ENCODE assay signal across 11 mouse cellular contexts in genomic region chr2:38340626-38341200, GRCm38 (mm10). TPM values are rescaled to one million over a fixed set of nuclear protein-coding genes. Genes with fewer than 3 reads are reported as not detected.
DNase-seq lines count a peak whose midpoint lies in the region; ATAC-seq lines count a peak whose summit lies in the region.
"Had no signal": no experiment of that assay in that cellular context is flagged by ENCODE, and none has a peak within 500 bp of the region (broad histone marks: within the 10 kb centered on the region; RNA-seq: fewer than 3 reads in every experiment).

No protein-coding gene starts in this region.

- H3K9ac ChIP-seq in midbrain, embryonic 11.5 days (ENCODE audit: low read length), result peak overlapping the region; percentile 52
- H3K9ac ChIP-seq: liver, embryonic 14.5 days had no signal

- peaks cover 100% of the 10 kb centered on the region for H3K27me3 ChIP-seq in hindbrain, embryonic 10.5 days (ENCODE audit: insufficient read depth, poor library complexity, severe bottlenecking)
- peaks cover 96% of the 10 kb centered on the region for H3K27me3 ChIP-seq in midbrain, embryonic 11.5 days (ENCODE audit: control insufficient read depth, insufficient read depth, low read length)

- peak; percentile 28; the same call in 1 of the 2 replicates for ATAC-seq in midbrain, embryonic 11.5 days (ENCODE audit: low FRiP score)
- ATAC-seq in CD4-positive, CD25-positive, alpha-beta regulatory T cell, adult 4 months, result no peak
- ATAC-seq: intestine, embryonic 16.5 days had no signal

- intact Hi-C loops in heart, postnatal 25 days (cut with DNase I), result no loop called here

- peak overlapping the region; percentile 12; the same call in 1 of the 2 replicates for H3K4me2 ChIP-seq in midbrain, embryonic 11.5 days

- DNase-seq in ES-CJ7 (ENCODE audit: low read depth, low spot score), result peak; percentile 63
- peak; percentile 44 for DNase-seq in embryo, embryonic 9.5 days (ENCODE audit: extremely low spot score)
- peak; percentile 31 for DNase-seq in hindbrain, embryonic 10.5 days (ENCODE audit: low spot score)
- peak; percentile 94 for DNase-seq in midbrain, embryonic 11.5 days (ENCODE audit: low spot score, missing footprints)
- DNase-seq in heart, postnatal 25 days (ENCODE audit: low spot score), result no peak
- no peak for DNase-seq in spleen, adult 12 weeks (ENCODE audit: low spot score)
- DNase-seq in thymus, adult 18-20 months, result no peak
- DNase-seq: gastrocnemius, adult 2 months had no signal

- no peaks in the 10 kb centered on the region for H3K9me3 ChIP-seq in hindbrain, embryonic 10.5 days
- H3K9me3 ChIP-seq in midbrain, embryonic 11.5 days (ENCODE audit: control insufficient read depth, low read length), result no peaks in the 10 kb centered on the region

- no peaks in the 10 kb centered on the region for H3K36me3 ChIP-seq in hindbrain, embryonic 10.5 days
- no peaks in the 10 kb centered on the region for H3K36me3 ChIP-seq in midbrain, embryonic 11.5 days (ENCODE audit: control insufficient read depth, insufficient read depth, low read length)

- peaks cover 29% of the 10 kb centered on the region for H3K4me1 ChIP-seq in hindbrain, embryonic 10.5 days (replicated peaks)
- H3K4me1 ChIP-seq in midbrain, embryonic 11.5 days (ENCODE audit: control insufficient read depth, insufficient read depth, low read length), result peaks cover 9% of the 10 kb centered on the region; the same call in 1 of the 2 replicates

- under 1% methylated on average over 10 of the region's 10 CpGs for WGBS in hindbrain, embryonic 10.5 days
- 0% methylated on average over 10 of the region's 10 CpGs for WGBS in midbrain, embryonic 11.5 days

- H3K4me3 ChIP-seq in hindbrain, embryonic 10.5 days, result peak overlapping the region; percentile 55
- H3K4me3 ChIP-seq in midbrain, embryonic 11.5 days (ENCODE audit: low read depth, low read length), result peak overlapping the region; percentile 36

- peak overlapping the region; percentile 56; the same call in 1 of the 2 replicates for H3K27ac ChIP-seq in hindbrain, embryonic 10.5 days
- H3K27ac ChIP-seq in midbrain, embryonic 11.5 days (ENCODE audit: low read depth, low read length), result peak overlapping the region; percentile 42; the same call in 1 of the 2 replicates
- H3K27ac ChIP-seq: gastrocnemius, adult 2 months; liver, embryonic 14.5 days had no signal

RNA-seq across cellular contexts. Expression of gene Lhx2, which starts 1.6 kb away (rescaled TPM):
- polyA plus RNA-seq in hindbrain, embryonic 10.5 days (2016; fragmentation: Nextera tagmentation; extraction: Ambion mirVana), result 17.4 and 26.4 TPM in 2 replicates
- polyA plus RNA-seq in midbrain, embryonic 11.5 days (2014; fragmentation: Nextera tagmentation; extraction: Ambion mirVana), result 55.5 and 61.5 TPM in 2 replicates
- not detected for polyA plus RNA-seq in CD4-positive, CD25-positive, alpha-beta regulatory T cell, adult 4 months (2017; shearing (Covaris generic))
- total RNA-seq in heart, postnatal 25 days (2021), result under 1 TPM in 1 of 2 experiments, not detected in 1; 0.29 TPM

RNA-seq across cellular contexts. Expression of gene Dennd1a, which starts 53.5 kb away (rescaled TPM):
- polyA plus RNA-seq in hindbrain, embryonic 10.5 days (2016; fragmentation: Nextera tagmentation; extraction: Ambion mirVana), result 11.7 and 12.7 TPM in 2 replicates
- 8.6 and 8.8 TPM in 2 replicates for polyA plus RNA-seq in midbrain, embryonic 11.5 days (2014; fragmentation: Nextera tagmentation; extraction: Ambion mirVana)
- polyA plus RNA-seq in CD4-positive, CD25-positive, alpha-beta regulatory T cell, adult 4 months (2017; shearing (Covaris generic)), result 10 to 100 TPM; 10.9 to 19.5 TPM
- total RNA-seq in heart, postnatal 25 days (2021), result 10 to 100 TPM; 23.8 to 24.9 TPM

Comparison
In these comparisons a context has a peak if more than half of its experiments do, and no peak if none do; other contexts are left out.
1. DNase-seq: peak in ES-CJ7 (single experiment), embryo, embryonic 9.5 days (single experiment), hindbrain, embryonic 10.5 days (single experiment) and midbrain, embryonic 11.5 days (single experiment); none in heart, postnatal 25 days (single experiment), spleen, adult 12 weeks (single experiment) and thymus, adult 18-20 months (0 of 2).
2. RNA of gene Lhx2, which starts 1.6 kb away (polyA plus RNA-seq): 55.5 to 61.5 TPM in midbrain, embryonic 11.5 days and 17.4 to 26.4 TPM in hindbrain, embryonic 10.5 days; not detected in CD4-positive, CD25-positive, alpha-beta regulatory T cell, adult 4 months; every median in the first group is over 10 times any median in the second.